Mouse (Mus musculus) heart, postnatal 0 days (tissue): ENCODE results near the gene Pom121l2. TPM values are rescaled to one million over a fixed set of nuclear protein-coding genes. Genes with fewer than 3 reads are reported as not detected.
A peak's percentile ranks its signal among the peaks of the same experiment; 100 is the strongest.

Experiments used
- ATAC-seq: fragments of 200-750 bp; cut with Nextera tagmentation; 2 replicates; pipeline ENCODE4 v1.8.0; 2017; ENCODE audit warnings: low read depth, moderate number of reproducible peaks, moderate library complexity; ENCODE audit not compliant: insufficient read depth
- DNase-seq: peaks from one replicate; pipeline ENCODE4 v3.0.0-alpha.2; 2016; ENCODE audit warnings: low spot score
- H3K27ac ChIP-seq: fragments of 300-500 bp; sonication (generic); 2 replicates; pipeline ENCODE4 v1.5.1; 2014; ENCODE audit warnings: low read depth, mild to moderate bottlenecking
- H3K27me3 ChIP-seq: fragments of 300-500 bp; sonication (generic); 2 replicates; pipeline ENCODE4 v1.6.1; 2014; ENCODE audit warnings: low read length, mixed read lengths; ENCODE audit not compliant: control insufficient read depth, insufficient read depth
- H3K36me3 ChIP-seq: fragments of 300-500 bp; sonication (generic); replicated peaks from 2 replicates; pipeline ENCODE4 v1.6.1; 2014; ENCODE audit warnings: low read length, mixed read lengths; ENCODE audit not compliant: control insufficient read depth, insufficient read depth
- H3K4me1 ChIP-seq: fragments of 300-500 bp; sonication (generic); 2 replicates; pipeline ENCODE4 v1.6.1; 2014; ENCODE audit warnings: antibody characterized with exemption; ENCODE audit not compliant: control insufficient read depth, insufficient read depth
- H3K4me2 ChIP-seq: fragments of 300-500 bp; sonication (generic); 2 replicates; pipeline ENCODE4 v1.6.1; 2014; ENCODE audit warnings: low read depth, mild to moderate bottlenecking, low read length, moderate library complexity
- H3K4me3 ChIP-seq: fragments of 300-500 bp; sonication (generic); 2 replicates; pipeline ENCODE4 v1.5.1; 2014; ENCODE audit warnings: low read depth, low read length
- H3K9ac ChIP-seq: fragments of 300-500 bp; sonication (generic); replicated peaks from 2 replicates; pipeline ENCODE4 v1.6.1; 2014; ENCODE audit warnings: low read depth, low read length, mixed read lengths
- H3K9me3 ChIP-seq: fragments of 300-500 bp; sonication (generic); replicated peaks from 2 replicates; pipeline ENCODE4 v1.6.1; 2016; ENCODE audit warnings: low read length; ENCODE audit not compliant: control insufficient read depth
- CTCF ChIP-seq: IDR thresholded peaks from 2 replicates; pipeline ENCODE4 v1.5.1; 2016; ENCODE audit warnings: antibody characterized with exemption, control low read depth, low read depth
- EP300 ChIP-seq: IDR thresholded peaks from 2 replicates; pipeline ENCODE4 v1.6.1; 2016; ENCODE audit warnings: antibody characterized with exemption, low read depth
- WGBS: fragments of 180-500 bp; shearing (Covaris S2); extraction: QIAGEN DNeasy Blood & Tissue Kit; methylation state at CpG from one replicate; pipeline ENCODE4 v1.1.7; 2014; 5-methylcytosine and 5-hydroxymethylcytosine counted together
- polyA plus RNA-seq: library from polyadenylated mRNA; unstranded; fragments of >200 nt; fragmentation: Nextera tagmentation; extraction: Ambion mirVana; gene quantifications from 2 replicates; pipeline ENCODE4 v1.2.1, GENCODE M21; 2015
- total RNA-seq: library from RNA; depleted of rRNA; stranded (reverse); fragments of >200 nt; gene quantifications from 2 replicates; pipeline ENCODE4 v1.2.3, GENCODE M21; 2014; ENCODE audit warnings: low replicate concordance

Gene Pom121l2
- total and polyA plus RNA-seq, 2 experiments from 2014 or later, result not detected

DNA sequence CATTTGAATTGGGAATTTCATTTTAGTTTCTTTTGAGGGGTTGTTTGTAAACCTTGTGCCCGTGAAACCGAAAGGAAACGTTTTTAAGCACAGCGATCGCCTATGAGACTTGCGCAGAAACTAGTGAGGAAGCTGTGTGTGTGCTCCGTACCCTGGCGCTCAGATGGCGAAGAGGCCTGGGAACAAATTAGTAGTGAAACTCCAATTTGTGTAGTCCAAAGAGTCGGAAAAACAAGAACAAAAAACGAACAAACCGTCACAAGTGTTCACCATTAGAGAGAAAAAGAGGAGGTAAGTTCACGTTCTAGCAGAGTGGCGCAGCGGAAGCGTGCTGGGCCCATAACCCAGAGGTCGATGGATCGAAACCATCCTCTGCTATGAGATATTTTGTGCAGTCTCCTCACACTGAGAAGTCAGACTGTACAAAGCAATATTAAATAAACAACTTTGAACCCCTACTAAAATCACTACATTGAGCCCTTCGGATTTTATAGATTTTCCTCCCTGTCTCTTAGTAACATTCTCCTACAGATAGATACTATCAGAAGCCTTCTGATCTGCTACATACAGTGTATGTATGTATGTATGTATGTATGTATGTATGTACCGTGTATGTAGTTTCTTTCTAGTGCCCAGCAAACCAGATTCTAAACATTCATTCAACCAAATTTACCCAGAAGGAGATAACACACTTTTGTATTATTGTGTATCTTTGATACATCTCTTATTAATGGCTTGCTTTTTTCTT is 6.1 kb upstream of the Pom121l2 start:
- Histone ChIP-seq H3K9me3 (no peaks in the 10 kb centered on the region), H3K4me1 (no peaks in the 10 kb centered on the region), H3K36me3 (no peaks in the 10 kb centered on the region), H3K27me3 (peaks cover 12% of the 10 kb centered on the region), H3K9ac (peak overlapping the region; percentile 77), H3K27ac (peak overlapping the region; percentile 94), H3K4me3 (peak overlapping the region; percentile 70), H3K4me2 (peak overlapping the region; percentile 56)
- no peak for TF ChIP-seq CTCF
- TF ChIP-seq EP300, result 0 out of 2 replicates have a peak, but pooled peaks have one; percentile 28
- WGBS, result 4% methylated on average over 20 of the region's 20 CpGs
- peak; percentile 92 for ATAC-seq
- peak; percentile 69 for DNase-seq

DNA sequence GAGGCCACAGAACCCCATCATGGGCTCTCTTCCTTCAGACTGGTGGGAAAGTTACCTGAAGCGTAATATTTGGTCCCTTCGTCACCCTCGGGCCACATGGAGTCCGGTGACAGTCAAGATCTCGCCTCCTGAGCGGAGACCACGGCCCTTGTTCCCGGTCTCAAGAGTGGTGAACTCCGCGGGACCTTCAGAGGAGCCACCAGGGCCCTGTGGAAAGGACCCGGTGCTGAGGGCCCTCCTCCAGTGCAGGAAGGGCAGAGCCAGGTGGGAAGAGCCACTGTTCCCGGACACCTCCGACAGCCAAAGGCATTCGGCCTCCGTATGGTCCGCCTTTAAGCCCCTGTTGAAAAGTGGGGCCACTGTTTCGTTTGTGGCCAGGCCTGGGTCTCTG is 804 bp downstream of the Pom121l2 start:
- 15% methylated on average over 17 of the region's 17 CpGs for WGBS
- TF ChIP-seq EP300, result no peak

DNA sequence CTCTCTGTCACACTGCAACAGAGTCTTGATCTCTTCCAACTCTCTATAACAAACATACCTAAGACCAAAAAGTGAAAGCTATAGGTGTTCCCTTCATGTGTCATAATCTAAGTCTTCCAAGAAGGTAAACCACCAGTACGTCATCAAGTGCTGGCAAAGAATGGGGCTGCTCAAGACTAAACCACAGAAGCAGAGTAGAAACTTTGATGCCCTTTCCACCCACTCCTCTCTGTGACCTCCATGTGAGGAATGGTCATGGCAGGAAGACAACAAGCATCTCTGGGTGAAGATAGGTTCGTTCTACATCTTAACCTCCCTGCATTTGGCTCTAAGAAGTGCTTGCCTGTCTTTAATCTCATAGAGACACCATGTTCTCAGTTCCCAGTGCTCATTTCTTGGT is 3.5 kb downstream of the Pom121l2 start:
- ATAC-seq, result no peak
- no peak for DNase-seq
- no peak overlapping the region for H3K4me2 ChIP-seq
- peaks cover 67% of the 10 kb centered on the region for H3K27me3 ChIP-seq
- no peak overlapping the region for H3K4me3 ChIP-seq
- WGBS, result 71% methylated on average over 2 of the region's 2 CpGs
- no peaks in the 10 kb centered on the region for H3K9me3 ChIP-seq
- H3K4me1 ChIP-seq, result peaks cover 11% of the 10 kb centered on the region
- TF ChIP-seq CTCF (no peak), EP300 (no peak)
- H3K36me3 ChIP-seq, result no peaks in the 10 kb centered on the region
- no peak overlapping the region for H3K27ac ChIP-seq
- H3K9ac ChIP-seq, result no peak overlapping the region

More for the DNA sequence above, 804 bp downstream of the Pom121l2 start:
- Histone ChIP-seq H3K27ac (no peak overlapping the region), H3K4me2 (peak overlapping the region; percentile 67), H3K27me3 (peaks cover 66% of the 10 kb centered on the region), H3K36me3 (no peaks in the 10 kb centered on the region), H3K4me3 (peak overlapping the region; percentile 50), H3K9ac (peak overlapping the region; percentile 35), H3K9me3 (no peaks in the 10 kb centered on the region), H3K4me1 (peaks cover 11% of the 10 kb centered on the region)
- ATAC-seq (no peak), DNase-seq (no peak)

DNA sequence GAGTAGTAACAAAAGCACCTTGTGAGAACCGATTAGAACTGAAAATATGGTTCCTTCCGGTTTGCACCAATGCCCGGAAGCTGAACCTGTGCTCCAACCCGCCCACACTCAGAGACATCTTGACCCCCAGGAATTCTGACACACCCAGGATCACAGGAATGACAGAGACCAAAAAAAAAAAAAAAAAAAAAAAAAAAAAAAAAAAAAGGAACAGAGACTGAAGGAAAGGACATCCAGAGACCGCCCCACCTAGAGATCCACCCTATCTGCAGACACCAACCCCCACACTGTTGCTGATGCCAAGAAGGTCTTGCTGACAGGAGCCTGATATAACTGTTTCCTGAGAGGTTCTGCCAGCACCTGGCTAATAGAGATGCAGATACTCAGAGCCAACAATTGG is 11.6 kb downstream of the Pom121l2 start:
- H3K27ac ChIP-seq, result no peak overlapping the region
- no peak for DNase-seq
- no peak overlapping the region for H3K4me2 ChIP-seq
- 71% methylated on average over 5 of the region's 5 CpGs for WGBS
- H3K9me3 ChIP-seq, result peaks cover 13% of the 10 kb centered on the region; the same call in 1 of the 2 replicates
- ATAC-seq, result no peak
- H3K36me3 ChIP-seq, result no peaks in the 10 kb centered on the region
- TF ChIP-seq EP300 (no peak), CTCF (no peak)
- peaks cover 53% of the 10 kb centered on the region for H3K27me3 ChIP-seq
- H3K9ac ChIP-seq, result no peak overlapping the region
- 0 out of 2 replicates have a peak, but pooled peaks cover 3% of the 10 kb centered on the region for H3K4me1 ChIP-seq
- no peak overlapping the region for H3K4me3 ChIP-seq

DNA sequence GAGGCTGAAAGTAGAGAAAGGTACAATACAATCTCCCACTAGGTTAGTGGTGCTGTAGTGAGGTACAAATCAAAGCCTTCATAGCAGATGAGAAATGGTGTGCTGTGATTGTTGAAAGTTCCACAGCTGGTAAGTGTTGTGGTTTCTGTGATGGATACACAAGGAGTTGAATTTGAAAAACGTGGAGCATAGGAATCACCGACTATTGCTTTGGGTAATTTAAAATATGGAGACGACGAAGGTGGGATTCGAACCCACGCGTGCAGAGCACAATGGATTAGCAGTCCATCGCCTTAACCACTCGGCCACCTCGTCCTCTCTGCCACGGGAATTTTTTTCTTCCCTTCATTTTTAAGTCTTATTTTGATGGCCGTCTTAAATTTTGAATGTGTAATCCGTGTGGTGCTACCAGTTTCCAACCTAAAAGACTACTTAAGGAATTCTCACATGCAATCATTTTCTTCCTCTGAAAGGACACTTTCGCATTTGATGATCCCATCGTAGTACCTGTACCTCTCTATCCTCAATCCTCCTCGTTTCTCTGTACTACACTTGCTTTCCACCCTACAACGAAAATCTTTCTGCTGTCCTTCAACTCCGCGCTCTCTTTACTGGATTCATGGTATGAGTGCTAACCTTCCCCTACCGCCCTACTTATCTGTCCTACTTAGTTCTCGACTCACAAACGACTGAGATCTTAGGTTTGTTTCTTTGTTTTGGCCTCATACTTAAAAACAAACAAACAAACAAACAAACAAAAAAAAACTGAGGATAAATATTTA is 13.2 kb downstream of the Pom121l2 start:
- DNase-seq, result peak; percentile 11
- H3K27me3 ChIP-seq, result peaks cover 61% of the 10 kb centered on the region
- no peak overlapping the region for H3K9ac ChIP-seq
- 0 out of 2 replicates have a peak, but pooled peaks cover 3% of the 10 kb centered on the region for H3K4me1 ChIP-seq
- no peak overlapping the region for H3K27ac ChIP-seq
- no peak overlapping the region; the same call in 1 of the 2 replicates for H3K4me3 ChIP-seq
- no peak for ATAC-seq
- H3K4me2 ChIP-seq, result no peak overlapping the region
- H3K9me3 ChIP-seq, result peaks cover 13% of the 10 kb centered on the region; the same call in 1 of the 2 replicates
- no peak for TF ChIP-seq CTCF
- no peak for TF ChIP-seq EP300
- WGBS, result 10% methylated on average over 22 of the region's 22 CpGs
- H3K36me3 ChIP-seq, result no peaks in the 10 kb centered on the region
